Mouse (Mus musculus) neutrophil, adult 65 days (primary cell): ENCODE data around the gene Slk. TPM values are rescaled to one million over a fixed set of nuclear protein-coding genes. Genes with fewer than 3 reads are reported as not detected.

Experiments used
- total RNA-seq: library from RNA; stranded (reverse); gene quantifications from 2 replicates; pipeline ENCODE4 v1.2.4, GENCODE M21; 2023

Gene Slk
- 109 and 131 TPM in 2 replicates for total RNA-seq

GRCm38 (mm10) chr19:47579225-47579787, at the start of gene Slk:
Slk (plus strand) TSS chr19:47579678.

GRCm38 (mm10) chr19:47537300-47537792, 42.1 kb upstream of the Slk start, which contains the start of gene Stn1:
Stn1 (minus strand) TSS chr19:47537507.

DNA sequence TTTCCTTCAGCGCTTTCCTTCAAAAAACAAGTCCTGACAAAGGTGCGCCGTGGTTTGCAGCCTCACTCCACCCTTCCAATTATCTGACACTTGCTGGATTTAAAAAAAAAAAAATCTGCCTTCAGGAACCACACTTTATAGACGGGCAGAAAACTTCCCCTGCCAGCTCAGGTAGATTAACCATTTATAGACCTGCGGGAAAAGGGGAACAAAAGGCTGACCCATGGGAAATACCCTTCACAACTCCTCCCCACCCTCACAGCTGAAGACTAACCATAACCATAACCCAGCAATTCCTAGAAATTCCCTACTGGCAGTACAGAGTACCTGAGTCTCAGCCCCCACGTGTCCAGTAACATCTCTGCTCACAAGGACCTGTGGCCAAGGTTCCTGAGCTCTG, 112.5 kb downstream of the Slk start, which contains the start of gene Col17a1:
TSS of gene Col17a1 (minus strand) at position 101 of the 400 bp plus-strand sequence.

Other genes starting within 250 kb of the Slk start
- gene Sh3pxd2a, start 115.3 kb upstream of the Slk start, total RNA-seq: 1.1 and 1.2 TPM in 2 replicates
- gene Stn1, start 42.2 kb upstream of the Slk start, total RNA-seq: 17.9 and 21.8 TPM in 2 replicates
- not detected in 2 replicates for gene Col17a1, start 112.4 kb downstream of the Slk start, total RNA-seq
- gene Sfr1, start 152.0 kb downstream of the Slk start, total RNA-seq: 63.1 and 74.4 TPM in 2 replicates